Mouse (Mus musculus) mesoderm, embryonic 11.5 days (tissue): ENCODE results near the gene Traf3.

Source experiments
- DNase-seq: peaks from one replicate; pipeline ENCODE4 v3.0.0-alpha.2; 2012; ENCODE audit warnings: low read depth, low spot score

The Traf3 gene

DNA sequence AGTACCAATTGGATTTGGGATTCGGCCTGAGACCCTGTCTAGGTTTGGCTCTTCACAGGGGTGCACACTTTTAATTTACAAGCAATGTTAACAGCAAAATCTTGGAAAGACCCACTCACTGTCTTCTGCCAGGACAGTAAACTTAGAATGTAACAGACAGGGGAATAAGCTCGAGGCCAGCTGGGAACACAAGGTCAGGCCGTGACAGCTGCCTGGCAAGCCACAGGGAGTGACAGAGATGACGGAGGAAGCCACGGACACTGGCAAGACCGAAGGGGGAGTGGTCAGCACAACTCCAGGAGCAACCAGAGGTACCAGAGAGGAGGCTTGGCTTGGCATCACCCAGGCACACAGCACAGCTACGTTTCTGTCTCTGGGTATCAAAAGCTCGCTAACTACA lies 140.7 kb downstream of the Traf3 start:
- DNase-seq, result no peak

GRCm38 (mm10) chr12:111309256-111309655 lies 143.1 kb downstream of the Traf3 start:
- no peak for DNase-seq

DNA sequence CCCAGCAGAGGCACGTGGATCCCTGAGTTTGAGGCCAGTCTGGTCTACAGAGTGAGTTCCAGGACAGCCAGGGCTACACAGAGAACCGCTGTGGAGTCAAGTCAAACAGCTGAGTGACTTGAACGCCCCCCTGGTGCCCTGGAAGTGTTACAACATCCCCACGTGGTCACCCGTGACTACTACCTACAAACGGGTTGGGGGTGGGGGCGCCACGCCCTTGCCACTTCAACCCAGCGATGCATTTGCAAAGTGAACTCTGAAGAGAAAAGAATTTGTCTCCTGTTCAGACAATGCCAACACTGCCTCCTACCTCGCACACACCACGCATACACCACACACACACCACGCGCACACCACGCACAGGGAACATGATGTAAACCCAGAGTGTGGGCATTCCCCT lies 143.8 kb downstream of the Traf3 start:
- no peak for DNase-seq

GRCm38 (mm10) chr12:111311775-111312174 lies 145.6 kb downstream of the Traf3 start:
- no peak for DNase-seq

GRCm38 (mm10) chr12:111314273-111314672 lies 148.1 kb downstream of the Traf3 start:
- no peak for DNase-seq
